Mouse (Mus musculus) bone marrow, adult 2 months (tissue): ENCODE results near the gene Gm49396.

Source experiments
- CTCF ChIP-seq: fragments of 200-500 bp; IDR thresholded peaks from 2 replicates; pipeline ENCODE4 v1.5.1; 2011; ENCODE audit warnings: low read length, control low read depth; ENCODE audit not compliant: control insufficient read depth, insufficient read depth
- POLR2A ChIP-seq: fragments of 200-500 bp; IDR thresholded peaks from 2 replicates; pipeline ENCODE4 v1.6.1; 2011; ENCODE audit warnings: low read depth, mild to moderate bottlenecking, control low read depth, low read length, borderline replicate concordance; ENCODE audit not compliant: control insufficient read depth

DNA sequence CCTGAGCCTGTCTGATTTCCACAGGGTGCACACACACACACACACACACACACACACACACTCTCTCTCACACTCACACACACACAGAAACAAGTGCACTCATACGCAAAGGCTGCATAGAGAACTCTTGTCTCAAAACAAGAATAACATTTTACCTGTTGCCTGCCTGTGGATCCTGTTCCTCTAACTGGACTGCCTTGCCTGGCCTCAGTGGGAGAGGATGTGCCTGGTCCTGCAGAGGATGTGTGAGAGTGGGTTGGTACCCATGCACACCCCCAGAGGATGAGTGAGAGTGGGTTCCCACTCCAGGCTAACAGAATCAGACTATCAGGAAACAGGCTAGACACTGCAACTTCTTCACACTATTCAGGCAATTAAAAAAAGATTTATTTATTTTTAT lies 12.5 kb upstream of the Gm49396 start:
- TF ChIP-seq CTCF, result no peak
- no peak for TF ChIP-seq POLR2A
